Mouse (Mus musculus): ENCODE measurements around the gene Prr5. TPM values are rescaled to one million over a fixed set of nuclear protein-coding genes. Genes with fewer than 3 reads are reported as not detected.

Gene Prr5
- total RNA-seq, 2 experiments from 2014 or later: 3.0 to 4.3 TPM

GRCm38 (mm10) chr15:84672616-84673015 is 3.2 kb downstream of the Prr5 start:
- Histone ChIP-seq H3K27ac (peak overlapping the region; percentile 38), H3K4me3 (no peak overlapping the region)
- peak; percentile 69 for DNase-seq
- intact Hi-C loops (cut with DNase I): loop anchor here (10.0 kb wide), 1 partner anchor 82 kb away; no protein-coding TSS in a partner anchor
- TF ChIP-seq CTCF (IDR thresholded peaks at IDR 0.05): no peak

- Histone ChIP-seq H3K4me3 (no peak overlapping the region), H3K27ac (no peak overlapping the region)
- intact Hi-C loops (cut with DNase I): loop anchor here (5.0 to 10.0 kb wide), 2 partner anchors 43 to 80 kb away; no protein-coding TSS in a partner anchor
- peak; percentile 61 for TF ChIP-seq CTCF (IDR thresholded peaks at IDR 0.05)
- no peak for DNase-seq
Observed at GRCm38 (mm10) chr15:84674329-84675067, 5.1 kb downstream of the Prr5 start.

- Histone ChIP-seq H3K4me3 (no peak overlapping the region), H3K27ac (no peak overlapping the region)
- intact Hi-C loops (cut with DNase I): loop anchor here (5.0 to 10.0 kb wide), 2 partner anchors 42 to 79 kb away; no protein-coding TSS in a partner anchor
- DNase-seq: no peak
- TF ChIP-seq CTCF (IDR thresholded peaks at IDR 0.05): no peak
Observed at GRCm38 (mm10) chr15:84675317-84675716, 5.9 kb downstream of the Prr5 start.

- H3K4me3 ChIP-seq: no peak overlapping the region
- intact Hi-C loops (cut with DNase I): loop anchor here (5.0 to 10.0 kb wide), 2 partner anchors 39 to 77 kb away; no protein-coding TSS in a partner anchor
- TF ChIP-seq CTCF (IDR thresholded peaks at IDR 0.05): no peak
- DNase-seq: no peak
- H3K27ac ChIP-seq: no peak overlapping the region
Observed at GRCm38 (mm10) chr15:84677943-84678342, 8.5 kb downstream of the Prr5 start.

GRCm38 (mm10) chr15:84679090-84679489 is 9.7 kb downstream of the Prr5 start:
- no peak for DNase-seq
- intact Hi-C loops (cut with DNase I): loop anchor here (5.0 to 10.0 kb wide), 2 partner anchors 38 to 76 kb away; no protein-coding TSS in a partner anchor
- no peak overlapping the region for H3K4me3 ChIP-seq
- peak; percentile 58 for TF ChIP-seq CTCF (IDR thresholded peaks at IDR 0.05)
- no peak overlapping the region for H3K27ac ChIP-seq

GRCm38 (mm10) chr15:84679794-84680193 is 10.4 kb downstream of the Prr5 start:
- Histone ChIP-seq H3K27ac (no peak overlapping the region), H3K4me3 (no peak overlapping the region)
- no peak for TF ChIP-seq CTCF (IDR thresholded peaks at IDR 0.05)
- no peak for DNase-seq
- intact Hi-C loops (cut with DNase I): loop anchor here (5.0 to 10.0 kb wide), 3 partner anchors 38 to 215 kb away; no protein-coding TSS in a partner anchor

GRCm38 (mm10) chr15:84680545-84681454 is 11.4 kb downstream of the Prr5 start:
- no peak for TF ChIP-seq CTCF (IDR thresholded peaks at IDR 0.05)
- H3K4me3 ChIP-seq: peak overlapping the region; percentile 95
- intact Hi-C loops (cut with DNase I): loop anchor here (10.0 kb wide), 1 partner anchor 214 kb away; no protein-coding TSS in a partner anchor
- H3K27ac ChIP-seq: peak overlapping the region; percentile 82
- DNase-seq: peak; percentile 94

GRCm38 (mm10) chr15:84681455-84682193 is 12.2 kb downstream of the Prr5 start:
- H3K4me3 ChIP-seq: peak overlapping the region; percentile 95
- peak; percentile 69 for DNase-seq
- TF ChIP-seq CTCF (IDR thresholded peaks at IDR 0.05): no peak
- H3K27ac ChIP-seq: peak overlapping the region; percentile 82
- intact Hi-C loops (cut with DNase I): loop anchor here (10.0 kb wide), 1 partner anchor 213 kb away; no protein-coding TSS in a partner anchor

- intact Hi-C loops (cut with DNase I): loop anchor here (10.0 kb wide), 1 partner anchor 213 kb away; no protein-coding TSS in a partner anchor
- H3K27ac ChIP-seq: peak overlapping the region; percentile 82; the same call in 1 of the 2 replicates
Observed at GRCm38 (mm10) chr15:84682206-84682605, 12.8 kb downstream of the Prr5 start.

GRCm38 (mm10) chr15:84682821-84683220 is 13.4 kb downstream of the Prr5 start:
- no peak for TF ChIP-seq CTCF (IDR thresholded peaks at IDR 0.05)
- no peak overlapping the region for H3K27ac ChIP-seq
- peak overlapping the region; percentile 95; the same call in 1 of the 2 replicates for H3K4me3 ChIP-seq
- no peak for DNase-seq
- intact Hi-C loops (cut with DNase I): loop anchor here (10.0 kb wide), 1 partner anchor 212 kb away; no protein-coding TSS in a partner anchor

More at GRCm38 (mm10) chr15:84682206-84682605, 12.8 kb downstream of the Prr5 start:
- no peak for DNase-seq
- no peak for TF ChIP-seq CTCF (IDR thresholded peaks at IDR 0.05)
- peak overlapping the region; percentile 95 for H3K4me3 ChIP-seq

GRCm38 (mm10) chr15:84684520-84684919 is 15.1 kb downstream of the Prr5 start:
- Histone ChIP-seq H3K4me3 (no peak overlapping the region), H3K27ac (no peak overlapping the region)
- TF ChIP-seq CTCF (IDR thresholded peaks at IDR 0.05): no peak
- intact Hi-C loops (cut with DNase I): loop anchor here (10.0 kb wide), 1 partner anchor 210 kb away; no protein-coding TSS in a partner anchor
- no peak for DNase-seq
